Mouse (Mus musculus): ENCODE measurements at regions not wholly inside any gene's neighbourhood (a gene's known extent, or its start where the extent isn't known, plus 50 kb on each side); places are given as distances from the start of the nearest gene placed in this dataset.
A peak's percentile ranks its signal among the peaks of the same experiment; 100 is the strongest.

- no peaks in the 10 kb centered on the region for H3K9me3 ChIP-seq
- no peak overlapping the region for H3K4me2 ChIP-seq
- no peaks in the 10 kb centered on the region for H3K36me3 ChIP-seq (replicated peaks)
These were observed 110.5 kb downstream of the Rergl start for GRCm38 (mm10) chr6:139391307-139391706.

GRCm38 (mm10) chr6:139350939-139351338 lies 150.8 kb downstream of the Rergl start:
- 94% methylated on average over 2 of the region's 2 CpGs for WGBS
- H3K9ac ChIP-seq: no peak overlapping the region
- no peak for ATAC-seq (ENCODE audit: low FRiP score)

More at GRCm38 (mm10) chr6:139391307-139391706, 110.5 kb downstream of the Rergl start:
- peak; percentile 86 for ATAC-seq (ENCODE audit: low FRiP score)
- Histone ChIP-seq H3K4me3 (replicated peaks) (no peak overlapping the region), H3K4me1 (no peaks in the 10 kb centered on the region), H3K27ac (no peak overlapping the region), H3K9ac (no peak overlapping the region), H3K27me3 (no peaks in the 10 kb centered on the region)
- 5% methylated on average over 13 of the region's 13 CpGs for WGBS

GRCm38 (mm10) chr6:139325226-139325625 lies 176.6 kb downstream of the Rergl start:
- ATAC-seq (ENCODE audit: low FRiP score): no peak
- no peak overlapping the region for H3K4me2 ChIP-seq
- WGBS: 79% methylated on average over 7 of the region's 7 CpGs
- H3K4me3 ChIP-seq (replicated peaks): no peak overlapping the region
- no peak overlapping the region for H3K27ac ChIP-seq
- H3K4me1 ChIP-seq: no peaks in the 10 kb centered on the region; the same call in 1 of the 2 replicates
- H3K9ac ChIP-seq: no peak overlapping the region
- H3K36me3 ChIP-seq (replicated peaks): no peaks in the 10 kb centered on the region
- no peaks in the 10 kb centered on the region for H3K9me3 ChIP-seq
- H3K27me3 ChIP-seq: no peaks in the 10 kb centered on the region

More at GRCm38 (mm10) chr6:139350939-139351338, 150.8 kb downstream of the Rergl start:
- no peaks in the 10 kb centered on the region for H3K36me3 ChIP-seq (replicated peaks)
- no peaks in the 10 kb centered on the region for H3K9me3 ChIP-seq
- no peak overlapping the region for H3K4me3 ChIP-seq (replicated peaks)
- no peaks in the 10 kb centered on the region for H3K27me3 ChIP-seq
- no peak overlapping the region for H3K27ac ChIP-seq
- H3K4me1 ChIP-seq: no peaks in the 10 kb centered on the region
- no peak overlapping the region for H3K4me2 ChIP-seq

- no peaks in the 10 kb centered on the region for H3K36me3 ChIP-seq (replicated peaks)
- peak; percentile 81 for ATAC-seq (ENCODE audit: low FRiP score)
- no peak overlapping the region for H3K4me2 ChIP-seq
- peak overlapping the region; percentile 6; the same call in 1 of the 2 replicates for H3K27ac ChIP-seq
- no peak overlapping the region for H3K9ac ChIP-seq
- H3K9me3 ChIP-seq: no peaks in the 10 kb centered on the region
- H3K27me3 ChIP-seq: no peaks in the 10 kb centered on the region
- 15% methylated on average over 5 of the region's 5 CpGs for WGBS
- H3K4me1 ChIP-seq: peaks cover 6% of the 10 kb centered on the region; the same call in 1 of the 2 replicates
- H3K4me3 ChIP-seq (replicated peaks): no peak overlapping the region
These were observed 194.1 kb downstream of the Rergl start for GRCm38 (mm10) chr6:139307651-139308050.

GRCm38 (mm10) chr6:139304306-139304705 lies 197.5 kb downstream of the Rergl start:
- H3K27ac ChIP-seq: no peak overlapping the region
- H3K4me1 ChIP-seq: peaks cover 6% of the 10 kb centered on the region; the same call in 1 of the 2 replicates
- H3K4me2 ChIP-seq: no peak overlapping the region
- H3K36me3 ChIP-seq (replicated peaks): no peaks in the 10 kb centered on the region
- 80% methylated on average over 2 of the region's 2 CpGs for WGBS
- H3K9me3 ChIP-seq: no peaks in the 10 kb centered on the region
- H3K4me3 ChIP-seq (replicated peaks): no peak overlapping the region
- no peak overlapping the region for H3K9ac ChIP-seq
- no peak for ATAC-seq (ENCODE audit: low FRiP score)
- no peaks in the 10 kb centered on the region for H3K27me3 ChIP-seq

- Histone ChIP-seq H3K27me3 (no peaks in the 10 kb centered on the region), H3K4me2 (no peak overlapping the region), H3K4me1 (no peaks in the 10 kb centered on the region), H3K4me3 (replicated peaks) (no peak overlapping the region), H3K27ac (no peak overlapping the region), H3K9me3 (no peaks in the 10 kb centered on the region), H3K9ac (no peak overlapping the region), H3K36me3 (replicated peaks) (no peaks in the 10 kb centered on the region)
- 77% methylated on average over 2 of the region's 2 CpGs for WGBS
- ATAC-seq (ENCODE audit: low FRiP score): no peak
These were observed 206.1 kb downstream of the Rergl start for GRCm38 (mm10) chr6:139295701-139296100.

GRCm38 (mm10) chr6:139279093-139279492 lies 222.7 kb downstream of the Rergl start:
- Histone ChIP-seq H3K27ac (no peak overlapping the region), H3K4me1 (no peaks in the 10 kb centered on the region), H3K36me3 (replicated peaks) (no peaks in the 10 kb centered on the region), H3K4me2 (no peak overlapping the region), H3K9ac (no peak overlapping the region), H3K27me3 (no peaks in the 10 kb centered on the region), H3K4me3 (replicated peaks) (no peak overlapping the region), H3K9me3 (no peaks in the 10 kb centered on the region)
- 77% methylated on average over 4 of the region's 4 CpGs for WGBS
- ATAC-seq (ENCODE audit: low FRiP score): no peak

- Histone ChIP-seq H3K4me1 (no peaks in the 10 kb centered on the region), H3K27me3 (no peaks in the 10 kb centered on the region), H3K9ac (no peak overlapping the region), H3K4me3 (replicated peaks) (no peak overlapping the region), H3K9me3 (no peaks in the 10 kb centered on the region), H3K36me3 (replicated peaks) (no peaks in the 10 kb centered on the region), H3K4me2 (no peak overlapping the region), H3K27ac (no peak overlapping the region)
- no peak for ATAC-seq (ENCODE audit: low FRiP score)
- 66% methylated on average over 3 of the region's 3 CpGs for WGBS
These were observed 226.3 kb downstream of the Rergl start for GRCm38 (mm10) chr6:139275512-139275911.

- Histone ChIP-seq H3K4me3 (replicated peaks) (no peak overlapping the region), H3K9ac (no peak overlapping the region), H3K9me3 (no peaks in the 10 kb centered on the region), H3K27ac (no peak overlapping the region), H3K4me1 (no peaks in the 10 kb centered on the region), H3K4me2 (no peak overlapping the region), H3K36me3 (replicated peaks) (no peaks in the 10 kb centered on the region), H3K27me3 (no peaks in the 10 kb centered on the region)
- WGBS: 96% methylated on average over 4 of the region's 4 CpGs
- ATAC-seq (ENCODE audit: low FRiP score): no peak
These were observed 248.1 kb downstream of the Rergl start for GRCm38 (mm10) chr6:139253704-139254103.

GRCm38 (mm10) chr6:139248920-139249547 lies 252.7 kb downstream of the Rergl start:
- Histone ChIP-seq H3K4me2 (no peak overlapping the region), H3K27ac (no peak overlapping the region), H3K9me3 (no peaks in the 10 kb centered on the region), H3K4me1 (no peaks in the 10 kb centered on the region), H3K9ac (no peak overlapping the region), H3K36me3 (replicated peaks) (no peaks in the 10 kb centered on the region), H3K4me3 (replicated peaks) (no peak overlapping the region), H3K27me3 (no peaks in the 10 kb centered on the region)
- 33% methylated on average over 11 of the region's 11 CpGs for WGBS
- peak; percentile 83 for ATAC-seq (ENCODE audit: low FRiP score)

- ATAC-seq (ENCODE audit: low FRiP score): no peak
- 100% methylated on average over 1 of the region's 1 CpGs for WGBS
- no peaks in the 10 kb centered on the region for H3K27me3 ChIP-seq
These were observed 275.6 kb downstream of the Rergl start for GRCm38 (mm10) chr6:139226127-139226526.

GRCm38 (mm10) chr6:139214488-139214887 lies 287.3 kb downstream of the Rergl start:
- Histone ChIP-seq H3K27me3 (no peaks in the 10 kb centered on the region), H3K9ac (no peak overlapping the region), H3K27ac (no peak overlapping the region), H3K36me3 (replicated peaks) (no peaks in the 10 kb centered on the region), H3K4me2 (no peak overlapping the region), H3K4me3 (replicated peaks) (no peak overlapping the region), H3K4me1 (no peaks in the 10 kb centered on the region), H3K9me3 (no peaks in the 10 kb centered on the region)
- 70% methylated on average over 3 of the region's 3 CpGs for WGBS
- ATAC-seq (ENCODE audit: low FRiP score): no peak

More at GRCm38 (mm10) chr6:139226127-139226526, 275.6 kb downstream of the Rergl start:
- H3K4me2 ChIP-seq: no peak overlapping the region
- no peak overlapping the region for H3K27ac ChIP-seq
- H3K36me3 ChIP-seq (replicated peaks): no peaks in the 10 kb centered on the region
- H3K4me3 ChIP-seq (replicated peaks): no peak overlapping the region
- H3K4me1 ChIP-seq: no peaks in the 10 kb centered on the region
- no peaks in the 10 kb centered on the region for H3K9me3 ChIP-seq
- H3K9ac ChIP-seq: no peak overlapping the region

- Histone ChIP-seq H3K9ac (no peak overlapping the region), H3K27me3 (no peaks in the 10 kb centered on the region), H3K27ac (no peak overlapping the region), H3K4me1 (no peaks in the 10 kb centered on the region), H3K9me3 (no peaks in the 10 kb centered on the region), H3K4me3 (replicated peaks) (no peak overlapping the region), H3K36me3 (replicated peaks) (no peaks in the 10 kb centered on the region), H3K4me2 (no peak overlapping the region)
- WGBS: 63% methylated on average over 2 of the region's 2 CpGs
- ATAC-seq (ENCODE audit: low FRiP score): 0 out of 2 replicates have a peak, but pooled peaks have one; percentile 17
These were observed 291.5 kb downstream of the Rergl start for GRCm38 (mm10) chr6:139210256-139210655.

Measured in forebrain, embryonic 12.5 days (tissue).